Mouse (Mus musculus) heart, embryonic 10.5 days (tissue): ENCODE data around the gene 4930550C14Rik. TPM values are rescaled to one million over a fixed set of nuclear protein-coding genes. Genes with fewer than 3 reads are reported as not detected.

Source experiments
- DNase-seq: peaks from one replicate; pipeline ENCODE4 v3.0.0-alpha.2; 2017; ENCODE audit warnings: low spot score
- H3K27ac ChIP-seq: fragments of 300-500 bp; sonication (generic); 2 replicates; pipeline ENCODE4 v1.5.1; 2016; ENCODE audit warnings: mild to moderate bottlenecking
- H3K27me3 ChIP-seq: fragments of 300-500 bp; sonication (generic); 2 replicates; pipeline ENCODE4 v1.6.1; 2016; ENCODE audit warnings: mild to moderate bottlenecking; ENCODE audit not compliant: poor library complexity, insufficient read depth, severe bottlenecking
- H3K36me3 ChIP-seq: fragments of 300-500 bp; sonication (generic); 2 replicates; pipeline ENCODE4 v1.6.1; 2016; ENCODE audit warnings: mild to moderate bottlenecking, moderate library complexity
- H3K4me1 ChIP-seq: fragments of 300-500 bp; sonication (generic); 2 replicates; pipeline ENCODE4 v1.6.1; 2016; ENCODE audit warnings: mild to moderate bottlenecking
- H3K4me3 ChIP-seq: fragments of 300-500 bp; sonication (generic); 2 replicates; pipeline ENCODE4 v1.5.1; 2016; ENCODE audit warnings: mild to moderate bottlenecking, moderate library complexity
- H3K9me3 ChIP-seq: fragments of 300-500 bp; sonication (generic); 2 replicates; pipeline ENCODE4 v1.6.1; 2016; ENCODE audit warnings: mild to moderate bottlenecking, moderate library complexity
- WGBS: fragments of 180-500 bp; shearing (Covaris S2); methylation state at CpG from one replicate; pipeline ENCODE4 v1.1.7; 2016; 5-methylcytosine and 5-hydroxymethylcytosine counted together
- polyA plus RNA-seq: library from polyadenylated mRNA; unstranded; fragments of >200 nt; fragmentation: Nextera tagmentation; extraction: Ambion mirVana; gene quantifications from 2 replicates; pipeline ENCODE4 v1.2.1, GENCODE M21; 2016

4930550C14Rik gene
- polyA plus RNA-seq = 0.09 and 0.58 TPM in 2 replicates

DNA sequence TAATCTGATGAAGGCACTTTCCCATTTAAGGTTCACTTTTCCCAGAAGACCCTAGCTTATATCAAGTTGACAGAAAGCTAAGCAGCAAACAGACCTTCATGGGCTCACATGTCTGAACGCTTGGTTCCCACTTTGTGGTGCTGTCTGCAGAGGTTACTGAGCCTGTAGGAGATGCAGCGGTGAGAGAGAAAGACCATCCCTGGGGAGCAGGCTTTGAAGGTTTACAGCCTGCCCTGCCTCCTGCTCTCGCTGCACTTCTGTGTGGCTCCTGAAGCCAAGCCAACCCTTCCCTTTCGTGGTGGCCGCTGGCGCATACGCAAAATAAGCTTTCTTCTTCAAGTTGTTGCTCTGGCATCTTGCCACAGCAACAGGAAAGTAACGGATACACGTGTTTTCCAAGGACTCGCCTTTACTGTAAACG is at the start of gene 4930550C14Rik:
4930550C14Rik (plus strand) TSS at position 35 of the 421 bp plus-strand sequence.
- Histone ChIP-seq H3K27me3 (no peaks in the 10 kb centered on the region), H3K27ac (peak within 1 kb of the TSS; percentile 47; the same call in 1 of the 2 replicates), H3K9me3 (no peaks in the 10 kb centered on the region), H3K4me1 (peaks cover 16% of the 10 kb centered on the region), H3K36me3 (0 out of 2 replicates have a peak, but pooled peaks cover 4% of the 10 kb centered on the region), H3K4me3 (peak within 1 kb of the TSS; percentile 24; the same call in 1 of the 2 replicates)
- 22% methylated on average over 11 of the region's 11 CpGs for WGBS
- DNase-seq = no peak

DNA sequence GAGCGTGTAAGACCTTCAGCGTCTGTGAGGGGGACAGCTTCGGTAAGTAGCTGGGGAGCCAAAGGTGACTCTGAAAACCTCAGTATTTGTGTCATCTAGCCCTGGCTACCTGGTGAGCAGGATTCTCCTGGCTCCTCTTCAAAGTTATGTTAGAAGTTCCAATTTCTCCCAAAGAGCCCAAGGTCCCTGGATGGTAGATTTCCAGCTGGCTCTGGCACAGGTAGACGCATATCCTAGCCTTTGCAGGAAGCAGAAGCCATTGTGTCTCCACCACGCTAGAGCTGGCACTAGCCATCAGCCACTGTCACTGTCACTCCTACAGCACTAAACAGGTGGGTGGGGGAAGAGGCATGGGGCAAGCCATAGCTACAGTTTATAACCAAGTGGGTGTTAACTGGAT is 49.0 kb upstream of the 4930550C14Rik start:
- 82% methylated on average over 5 of the region's 5 CpGs for WGBS
- H3K4me3 ChIP-seq = no peak overlapping the region
- no peak overlapping the region for H3K27ac ChIP-seq
- no peaks in the 10 kb centered on the region for H3K9me3 ChIP-seq
- no peak for DNase-seq
- H3K36me3 ChIP-seq = no peaks in the 10 kb centered on the region
- H3K4me1 ChIP-seq = no peaks in the 10 kb centered on the region
- no peaks in the 10 kb centered on the region for H3K27me3 ChIP-seq

DNA sequence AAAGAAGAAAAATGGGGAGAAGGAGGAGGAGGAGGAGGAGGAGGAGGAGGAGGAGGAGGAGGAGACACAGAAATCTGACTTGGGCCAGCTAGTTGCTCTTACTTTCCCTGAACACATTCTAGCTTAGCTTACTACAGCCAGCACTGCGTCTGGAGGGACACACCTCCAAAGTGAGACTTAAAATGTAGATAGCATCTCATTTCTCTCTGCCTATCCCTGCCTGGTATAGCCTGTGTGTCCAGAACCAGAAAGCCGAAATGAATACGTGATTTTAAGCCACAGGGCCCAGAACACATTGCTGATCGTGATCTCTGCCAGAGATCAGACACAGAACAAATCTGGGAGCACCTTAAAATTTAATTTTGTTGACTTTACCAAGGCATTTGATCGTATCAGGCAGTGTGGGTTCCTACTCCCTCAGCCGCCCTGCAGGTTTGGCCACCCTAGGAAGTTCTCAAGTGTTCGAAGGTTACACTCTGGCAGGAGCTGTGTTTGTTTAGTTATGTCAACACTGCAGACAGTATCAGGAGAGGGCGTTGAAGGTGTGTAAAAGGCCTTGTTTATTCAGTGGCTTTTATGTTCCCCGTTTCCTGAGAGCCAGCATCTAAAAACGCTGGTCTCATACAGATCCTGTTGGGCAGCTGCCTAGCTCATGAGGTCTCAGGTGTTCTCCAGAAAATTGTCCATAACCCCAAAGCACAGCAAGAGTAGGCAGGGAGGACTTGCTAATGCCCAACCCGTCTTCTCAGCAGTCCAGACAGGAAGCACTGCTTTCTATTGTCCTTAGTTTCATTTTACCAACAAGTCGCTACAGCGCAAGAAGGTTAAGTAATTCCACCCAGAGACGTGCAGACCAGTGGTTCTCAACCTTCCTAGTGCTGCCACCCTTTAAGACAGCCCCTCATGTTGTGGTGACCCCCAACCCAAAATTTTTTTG is 45.6 kb upstream of the 4930550C14Rik start:
- Histone ChIP-seq H3K4me3 (no peak overlapping the region), H3K36me3 (no peaks in the 10 kb centered on the region), H3K9me3 (no peaks in the 10 kb centered on the region), H3K27me3 (no peaks in the 10 kb centered on the region), H3K4me1 (no peaks in the 10 kb centered on the region), H3K27ac (no peak overlapping the region)
- DNase-seq = no peak
- 45% methylated on average over 14 of the region's 14 CpGs for WGBS

DNA sequence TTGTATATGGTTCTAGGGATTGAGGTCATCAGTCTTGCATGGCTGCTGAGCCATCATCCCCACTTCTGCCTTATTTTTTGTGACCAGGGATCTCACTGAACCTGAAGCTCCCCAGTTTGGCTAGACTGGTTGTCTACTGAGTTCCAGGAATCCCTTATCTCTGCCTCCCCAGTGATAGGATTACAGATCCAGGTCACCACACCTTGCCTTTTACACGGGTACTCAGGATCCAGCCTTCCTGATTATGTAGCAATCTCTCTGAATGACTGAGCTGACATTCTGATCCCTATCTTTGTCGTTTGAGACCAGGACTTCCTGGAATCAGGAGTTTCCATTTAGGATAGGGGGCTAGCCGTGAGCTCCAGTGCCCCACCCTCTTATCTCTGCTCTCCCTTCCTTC is 30.8 kb upstream of the 4930550C14Rik start:
- Histone ChIP-seq H3K36me3 (no peaks in the 10 kb centered on the region), H3K9me3 (no peaks in the 10 kb centered on the region), H3K27me3 (no peaks in the 10 kb centered on the region), H3K4me1 (no peaks in the 10 kb centered on the region), H3K27ac (no peak overlapping the region), H3K4me3 (no peak overlapping the region)
- WGBS = 32% methylated on average over 3 of the region's 3 CpGs
- no peak for DNase-seq

DNA sequence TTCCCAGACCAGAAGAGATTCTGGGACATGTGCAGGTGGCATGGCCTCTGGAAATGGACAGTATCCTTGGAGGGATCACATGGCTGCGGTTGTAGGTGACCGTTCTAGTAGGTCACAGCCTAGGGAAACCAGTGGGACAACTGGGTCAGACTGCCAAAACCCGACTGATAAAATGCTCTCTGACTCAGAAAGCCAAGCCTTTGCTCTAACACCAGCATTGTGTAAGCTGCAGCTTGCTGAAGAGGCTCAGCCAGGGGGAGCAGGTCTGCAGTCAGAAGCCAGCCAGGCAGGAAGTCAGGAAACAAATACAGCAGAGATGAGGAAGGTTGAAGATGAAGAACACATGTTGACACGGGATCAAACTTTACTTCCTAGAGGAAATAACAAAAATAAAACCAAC is 26.2 kb upstream of the 4930550C14Rik start:
- Histone ChIP-seq H3K4me3 (no peak overlapping the region), H3K4me1 (no peaks in the 10 kb centered on the region), H3K27me3 (no peaks in the 10 kb centered on the region), H3K9me3 (no peaks in the 10 kb centered on the region), H3K27ac (no peak overlapping the region), H3K36me3 (no peaks in the 10 kb centered on the region)
- 65% methylated on average over 4 of the region's 4 CpGs for WGBS
- no peak for DNase-seq

DNA sequence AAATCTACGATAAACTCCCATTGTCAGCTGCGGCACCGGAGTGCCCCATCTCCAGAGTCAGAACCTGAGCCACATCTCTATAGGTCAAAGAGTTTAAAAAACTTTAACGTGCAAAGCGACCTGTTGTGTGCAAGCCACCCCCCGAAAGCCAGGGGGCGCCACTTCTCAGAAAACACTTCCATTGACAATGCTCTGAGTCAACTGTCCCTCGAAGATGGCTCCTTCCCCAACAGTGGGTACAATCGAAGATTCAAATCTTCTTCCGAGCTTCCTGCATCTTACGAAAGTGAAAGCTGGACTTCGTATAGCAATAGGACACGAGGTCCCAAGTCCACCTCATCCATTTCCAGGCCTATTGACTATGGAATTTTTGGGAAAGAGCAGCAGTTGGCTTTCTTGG is 25.3 kb upstream of the 4930550C14Rik start:
- Histone ChIP-seq H3K27me3 (no peaks in the 10 kb centered on the region), H3K27ac (no peak overlapping the region), H3K9me3 (no peaks in the 10 kb centered on the region), H3K36me3 (no peaks in the 10 kb centered on the region), H3K4me1 (no peaks in the 10 kb centered on the region), H3K4me3 (no peak overlapping the region)
- DNase-seq = no peak
- WGBS = 76% methylated on average over 13 of the region's 13 CpGs

DNA sequence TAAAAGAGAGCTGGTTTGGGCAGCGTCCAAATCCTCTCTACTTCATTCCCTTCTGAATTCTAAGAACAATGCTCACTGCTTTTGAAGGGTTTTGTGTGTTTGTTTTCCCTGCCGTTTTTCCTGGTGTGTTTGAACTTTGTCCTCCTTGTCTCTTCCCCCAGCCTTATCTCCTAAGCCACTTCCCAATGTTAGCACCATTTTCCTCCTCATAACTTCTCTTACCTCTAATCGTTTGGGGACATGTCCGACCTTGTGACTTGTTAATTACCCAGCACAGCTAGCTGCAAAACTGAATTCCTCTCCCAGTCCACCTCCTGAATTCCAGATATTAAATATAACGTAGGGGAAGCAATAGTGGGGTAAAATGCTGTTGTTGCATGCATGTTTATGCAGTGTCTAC is 24.5 kb upstream of the 4930550C14Rik start:
- WGBS = 46% methylated on average over 5 of the region's 5 CpGs
- H3K27ac ChIP-seq = no peak overlapping the region
- DNase-seq = no peak

DNA sequence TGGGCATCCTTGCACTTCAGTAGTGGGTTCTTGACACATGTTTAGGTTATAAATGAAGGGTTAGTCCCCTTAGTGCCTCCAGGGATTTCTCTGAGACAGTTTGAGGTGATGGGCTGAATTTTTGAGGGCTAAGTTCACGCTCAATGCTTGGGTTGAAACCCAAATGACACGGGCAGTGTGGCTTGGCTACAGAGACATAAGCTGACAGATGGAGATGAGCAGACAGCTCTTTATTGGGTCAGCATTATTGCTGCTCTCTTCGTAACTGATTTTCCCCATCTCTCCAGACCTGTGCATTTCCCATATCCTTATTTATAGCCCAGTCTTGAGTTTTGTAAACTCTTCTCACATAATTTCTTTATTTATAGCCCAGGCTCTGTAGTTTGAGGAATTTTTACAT is 24.0 kb upstream of the 4930550C14Rik start:
- no peaks in the 10 kb centered on the region for H3K36me3 ChIP-seq
- H3K9me3 ChIP-seq = no peaks in the 10 kb centered on the region
- no peaks in the 10 kb centered on the region for H3K27me3 ChIP-seq
- 75% methylated on average over 3 of the region's 3 CpGs for WGBS
- H3K4me1 ChIP-seq = no peaks in the 10 kb centered on the region
- DNase-seq = no peak
- no peak overlapping the region for H3K4me3 ChIP-seq
- no peak overlapping the region for H3K27ac ChIP-seq

More for the DNA sequence above, 24.5 kb upstream of the 4930550C14Rik start:
- H3K27me3 ChIP-seq = no peaks in the 10 kb centered on the region
- H3K4me3 ChIP-seq = no peak overlapping the region
- no peaks in the 10 kb centered on the region for H3K9me3 ChIP-seq
- no peaks in the 10 kb centered on the region for H3K36me3 ChIP-seq
- H3K4me1 ChIP-seq = no peaks in the 10 kb centered on the region

DNA sequence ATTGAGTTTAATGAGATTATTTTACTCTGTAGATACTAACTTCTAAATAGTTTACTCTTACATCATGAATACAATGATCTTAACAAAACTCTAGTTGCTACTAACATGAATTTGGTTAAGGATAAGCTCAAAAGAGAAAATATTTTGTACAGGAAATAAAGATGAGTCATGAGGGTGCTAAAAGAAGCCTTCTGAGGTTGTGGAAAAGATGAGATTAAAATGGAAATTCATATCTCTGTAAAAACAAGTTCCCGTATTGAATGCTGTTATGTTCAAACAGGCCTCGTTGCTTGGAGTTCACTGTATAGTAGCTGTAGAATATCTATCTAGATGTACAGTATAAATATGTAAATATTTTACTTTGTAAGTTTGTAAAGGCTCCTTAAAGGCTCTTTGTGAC is 21.5 kb upstream of the 4930550C14Rik start:
- Histone ChIP-seq H3K36me3 (no peaks in the 10 kb centered on the region), H3K27ac (no peak overlapping the region), H3K9me3 (no peaks in the 10 kb centered on the region), H3K4me1 (0 out of 2 replicates have a peak, but pooled peaks cover 3% of the 10 kb centered on the region), H3K4me3 (no peak overlapping the region), H3K27me3 (no peaks in the 10 kb centered on the region)
- 64% methylated on average over 2 of the region's 2 CpGs for WGBS
- no peak for DNase-seq

DNA sequence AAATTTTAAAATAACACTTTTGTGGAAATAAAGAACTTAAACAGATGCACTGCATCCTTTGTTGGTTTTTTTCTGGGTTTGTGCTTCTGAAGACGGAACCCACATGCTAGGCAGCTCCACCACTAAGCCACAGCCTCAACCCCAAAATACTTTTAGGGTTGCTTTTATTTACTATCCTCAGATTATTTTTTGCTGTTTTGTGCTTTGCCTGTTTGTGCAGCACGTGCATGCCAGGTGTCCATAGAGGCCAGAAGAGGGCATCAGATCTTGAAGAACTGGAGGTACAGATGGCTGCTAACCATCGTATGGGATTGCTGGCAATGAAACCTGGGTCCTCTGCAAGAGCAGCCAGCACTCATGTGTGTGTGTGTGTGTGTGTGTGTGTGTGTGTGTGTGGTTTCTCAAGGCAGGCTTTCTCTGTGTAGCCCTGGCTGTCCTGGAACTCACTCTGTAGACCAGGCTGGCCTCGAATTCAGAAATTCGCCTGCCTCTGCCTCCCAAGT is 21.0 kb upstream of the 4930550C14Rik start:
- no peak overlapping the region for H3K4me3 ChIP-seq
- 0 out of 2 replicates have a peak, but pooled peaks cover 3% of the 10 kb centered on the region for H3K4me1 ChIP-seq
- H3K27ac ChIP-seq = no peak overlapping the region
- WGBS = 83% methylated on average over 5 of the region's 5 CpGs
- H3K36me3 ChIP-seq = no peaks in the 10 kb centered on the region
- DNase-seq = no peak
- H3K9me3 ChIP-seq = no peaks in the 10 kb centered on the region
- H3K27me3 ChIP-seq = no peaks in the 10 kb centered on the region

DNA sequence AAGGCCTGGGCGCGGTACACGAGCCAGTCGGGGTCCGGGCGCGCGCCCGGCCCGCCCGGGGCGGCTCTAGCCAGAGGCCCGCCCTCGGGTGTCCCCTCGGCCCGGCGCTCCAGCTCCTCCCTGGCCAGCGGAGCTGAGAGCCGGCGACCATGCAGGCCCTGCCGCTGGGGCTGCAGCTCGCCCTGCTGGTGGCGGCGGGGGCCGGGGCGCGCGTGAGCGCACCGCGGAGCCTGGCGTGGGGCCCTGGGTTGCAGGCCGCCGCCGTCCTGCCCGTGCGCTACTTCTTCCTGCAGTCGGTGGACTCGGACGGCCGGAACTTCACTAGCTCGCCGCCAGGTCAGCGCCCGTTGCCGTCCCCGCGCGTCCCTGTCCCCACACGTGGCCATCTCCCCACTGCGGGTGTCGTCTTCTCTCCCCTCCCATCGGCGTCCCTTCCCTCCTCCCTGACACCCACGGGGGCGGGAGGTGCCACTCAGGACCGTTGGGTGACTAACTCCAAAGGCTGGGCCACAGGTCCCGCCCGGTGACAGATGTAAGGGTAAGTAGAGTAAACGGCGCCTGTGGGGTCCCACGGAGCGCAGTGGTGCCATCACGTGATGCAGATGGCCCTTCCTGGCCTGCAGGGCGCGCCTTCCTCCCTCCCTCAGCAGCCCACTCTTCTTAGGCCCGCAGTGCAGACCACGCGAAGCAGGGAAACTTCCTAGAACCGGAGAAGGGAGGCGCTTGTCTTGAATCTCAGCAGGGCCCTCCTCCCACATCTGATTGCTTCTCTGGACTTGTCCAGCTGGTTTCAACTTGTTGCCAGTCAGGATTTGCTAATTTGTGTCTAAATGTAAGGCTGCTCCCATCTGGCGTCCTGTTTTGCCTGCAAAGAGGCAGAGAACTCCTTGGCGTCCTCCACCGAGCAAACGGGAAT is 17.9 kb upstream of the 4930550C14Rik start, which contains the start of gene Kdelc2:
Kdelc2 (plus strand) TSS at position 75 of the 916 bp plus-strand sequence.
- under 1% methylated on average over 74 of the region's 75 CpGs for WGBS
- peak; percentile 91 for DNase-seq

DNA sequence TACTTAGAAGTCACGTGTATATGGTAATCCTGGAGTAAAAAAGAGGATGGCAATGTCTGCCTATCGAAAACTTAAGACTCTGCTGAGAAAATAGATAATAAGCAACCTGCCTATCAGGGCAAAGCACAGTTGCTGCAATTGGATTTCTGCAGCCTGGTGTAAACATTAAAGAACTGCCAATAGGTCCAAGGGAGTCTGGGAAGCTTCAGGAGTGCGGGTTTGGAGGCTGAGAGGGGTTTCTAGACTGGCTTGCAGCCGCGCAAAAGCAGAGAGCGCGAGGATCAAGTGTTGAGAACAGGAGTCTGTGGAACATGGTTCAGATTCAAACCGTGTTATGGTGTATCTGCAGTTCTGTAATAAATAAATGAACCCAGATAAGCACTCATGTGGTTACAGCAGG is 17.3 kb upstream of the 4930550C14Rik start:
- 13% methylated on average over 8 of the region's 8 CpGs for WGBS
- H3K27me3 ChIP-seq = no peaks in the 10 kb centered on the region
- peak overlapping the region; percentile 92 for H3K4me3 ChIP-seq
- peaks cover 3% of the 10 kb centered on the region; the same call in 1 of the 2 replicates for H3K36me3 ChIP-seq
- peak overlapping the region; percentile 98 for H3K27ac ChIP-seq
- 0 out of 2 replicates have a peak, but pooled peaks cover 3% of the 10 kb centered on the region for H3K4me1 ChIP-seq
- no peaks in the 10 kb centered on the region for H3K9me3 ChIP-seq
- DNase-seq = no peak

More for the DNA sequence above, 17.9 kb upstream of the 4930550C14Rik start, which contains the start of gene Kdelc2:
- Histone ChIP-seq H3K27ac (peak within 1 kb of the TSS; percentile 98), H3K4me1 (0 out of 2 replicates have a peak, but pooled peaks cover 3% of the 10 kb centered on the region), H3K4me3 (peak within 1 kb of the TSS; percentile 92), H3K36me3 (peaks cover 3% of the 10 kb centered on the region; the same call in 1 of the 2 replicates), H3K9me3 (no peaks in the 10 kb centered on the region), H3K27me3 (no peaks in the 10 kb centered on the region)
